Mouse (Mus musculus): ENCODE results near the gene Lce1g. TPM values are rescaled to one million over a fixed set of nuclear protein-coding genes. Genes with fewer than 3 reads are reported as not detected.

Lce1g gene
- polyA plus RNA-seq (2012) = not detected in 2 replicates

DNA sequence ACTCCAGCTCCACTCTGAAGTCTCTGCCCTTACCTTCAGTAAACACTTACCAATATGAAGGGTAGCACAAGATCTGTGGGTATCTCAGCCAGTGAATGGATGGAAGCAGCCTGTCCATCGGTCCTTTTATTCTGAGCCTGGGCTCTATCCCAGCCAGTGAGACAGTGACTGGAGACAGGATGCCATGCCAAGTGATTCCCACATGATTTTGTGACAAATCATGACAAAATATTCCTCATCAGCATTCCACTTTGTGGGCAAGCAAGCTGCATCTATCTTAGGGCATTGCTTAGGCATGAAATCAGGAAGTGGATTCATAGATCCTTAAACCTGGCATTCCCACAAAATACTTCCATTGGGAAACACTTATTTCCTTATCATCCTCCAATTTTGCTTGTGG lies at the start of gene Lce1g:
Gene Lce1g (minus strand): TSS at position 101 of the 400 bp plus-strand sequence.

DNA sequence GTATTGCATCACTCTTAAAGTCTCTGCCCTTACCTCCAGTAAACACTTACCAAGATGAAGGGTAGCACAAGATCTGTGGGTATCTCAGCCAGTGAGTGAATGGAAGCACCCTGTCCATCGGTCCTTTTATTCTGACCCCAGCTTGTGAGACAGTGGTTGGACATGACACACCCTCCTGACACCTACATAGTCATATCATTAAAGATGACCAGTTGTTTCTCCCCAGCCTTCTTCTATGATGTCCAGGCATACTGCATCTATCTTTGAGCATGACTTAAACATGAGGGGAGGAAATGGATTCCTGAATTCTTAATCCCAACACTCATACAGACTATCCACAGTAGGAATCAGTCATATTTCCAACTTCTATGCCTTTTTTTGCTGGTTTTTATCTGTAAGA lies 38.3 kb upstream of the Lce1g start, which contains the start of gene Lce1j:
Gene Lce1j (minus strand): TSS at position 101 of the 400 bp plus-strand sequence.

DNA sequence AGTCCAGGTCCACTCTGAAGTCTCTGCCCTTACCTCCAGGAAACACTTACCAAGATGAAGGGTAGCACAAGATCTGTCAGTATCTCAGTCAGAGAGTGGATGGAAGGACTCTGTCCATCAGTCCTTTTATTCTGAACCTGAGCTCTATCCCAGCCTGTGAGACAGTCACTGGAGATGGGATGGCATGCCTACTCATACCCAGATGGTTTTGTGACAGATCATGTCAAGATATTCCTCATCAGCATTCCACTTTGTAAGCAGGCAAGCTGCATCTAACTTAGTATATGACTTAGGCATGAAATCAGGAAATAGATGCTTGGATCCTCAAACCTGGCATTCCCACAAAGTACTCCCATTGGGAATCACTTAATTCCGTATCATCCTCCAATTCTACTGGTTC lies 26.7 kb upstream of the Lce1g start, which contains the start of gene Lce1i:
Gene Lce1i (minus strand): TSS at position 101 of the 400 bp plus-strand sequence.

DNA sequence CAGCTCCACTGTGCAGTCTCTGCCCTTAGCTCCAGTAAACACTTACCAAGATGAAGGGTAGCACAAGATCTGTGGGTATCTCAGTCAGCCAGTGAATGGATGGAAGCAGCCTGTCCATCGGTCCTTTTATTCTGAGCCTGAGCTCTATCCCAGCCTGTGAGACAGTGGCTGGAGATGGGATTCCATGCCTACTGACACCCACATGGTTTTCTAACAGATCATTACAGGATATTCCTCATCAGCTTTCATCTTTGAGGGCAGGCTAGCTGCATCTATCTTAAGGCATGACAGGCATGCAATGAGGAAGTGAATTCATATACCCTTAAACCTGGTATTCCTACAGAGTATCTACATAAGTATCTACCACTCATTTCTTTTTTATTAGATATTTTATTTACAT lies 12.8 kb upstream of the Lce1g start, which contains the start of gene Lce1h:
Gene Lce1h (minus strand): TSS at position 101 of the 400 bp plus-strand sequence.

DNA sequence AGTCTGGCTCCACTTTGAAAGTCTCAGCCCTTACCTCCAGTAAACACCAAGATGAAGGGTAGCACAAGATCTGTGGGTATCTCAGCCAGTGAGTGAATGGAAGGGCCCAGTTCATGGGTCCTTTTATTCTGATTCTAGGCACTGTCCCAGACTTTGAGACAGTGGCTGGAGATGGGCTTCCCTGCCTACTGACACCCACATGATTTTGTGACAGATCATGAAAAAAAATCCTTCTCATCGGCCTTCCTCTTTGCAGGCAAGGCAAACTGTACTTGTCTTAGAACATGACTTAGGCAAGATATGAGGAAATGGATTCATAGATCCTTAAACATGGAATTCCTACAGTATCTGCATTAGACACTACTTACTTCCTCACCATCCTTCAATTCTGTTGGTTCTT lies 13.1 kb downstream of the Lce1g start, which contains the start of gene Gm38119:
Gene Gm38119 (minus strand): TSS at position 101 of the 400 bp plus-strand sequence.

DNA sequence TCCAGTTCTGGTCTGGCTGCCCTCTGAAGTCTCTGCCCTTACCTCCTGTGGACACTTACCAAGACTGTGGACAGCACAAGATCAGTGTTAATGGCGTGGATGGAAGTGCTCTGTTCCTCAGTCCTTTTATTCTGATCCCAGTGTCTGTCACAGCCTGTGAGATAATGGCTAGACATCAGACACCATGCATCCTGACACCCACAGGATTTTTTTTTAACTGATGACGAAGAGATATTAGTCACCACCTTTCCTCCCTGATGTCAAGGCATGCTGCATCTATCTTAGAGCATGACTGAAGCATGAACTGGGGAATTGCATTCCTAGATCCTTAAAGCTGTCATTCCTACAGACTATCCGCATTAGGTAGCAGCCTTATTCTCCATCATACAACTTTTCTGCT lies 31.9 kb downstream of the Lce1g start, which contains the start of gene Lce1f:
Gene Lce1f (minus strand): TSS at position 101 of the 400 bp plus-strand sequence.

DNA sequence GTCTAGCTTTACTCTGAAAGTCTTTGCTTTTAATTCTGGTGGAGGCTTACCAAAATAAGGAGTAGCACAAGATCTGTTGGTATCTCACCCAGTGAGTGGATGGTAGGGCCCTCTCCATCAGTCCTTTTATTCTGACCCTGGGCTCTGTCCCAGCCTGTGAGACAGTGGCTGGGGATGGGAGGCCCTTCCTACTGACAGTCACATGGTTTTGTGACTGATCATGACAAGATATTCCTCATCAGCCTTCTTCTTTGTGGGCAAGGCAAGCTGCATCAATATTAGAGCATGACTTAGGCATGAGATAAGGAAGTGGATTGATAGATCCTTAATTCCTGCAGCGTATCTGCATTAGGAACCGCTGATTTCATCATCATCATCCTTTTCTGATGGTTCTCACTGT lies 43.2 kb downstream of the Lce1g start, which contains the start of gene Lce1e:
Gene Lce1e (minus strand): TSS at position 101 of the 400 bp plus-strand sequence.

Other genes starting within 250 kb of the Lce1g start
- gene 2310046K23Rik, start 217.8 kb downstream of the Lce1g start, polyA plus RNA-seq (2012) = not detected in 2 replicates
- gene Ivl, start 178.6 kb downstream of the Lce1g start, polyA plus RNA-seq (2012) = 0.04 TPM in 1 of 2 replicates, not detected in the other
- gene Smcp, start 163.3 kb downstream of the Lce1g start, polyA plus RNA-seq (2012) = 0.07 TPM in 1 of 2 replicates, not detected in the other
- gene 2210017I01Rik, start 144.8 kb downstream of the Lce1g start, polyA plus RNA-seq (2012) = not detected in 2 replicates
- gene Lce6a, start 130.7 kb downstream of the Lce1g start, polyA plus RNA-seq (2012) = not detected in 2 replicates
- gene Lce1a1, start 104.0 kb downstream of the Lce1g start, polyA plus RNA-seq (2012) = 0.10 TPM in 1 of 2 replicates, not detected in the other
- not detected in 2 replicates for gene Lce1b, start 95.4 kb downstream of the Lce1g start, polyA plus RNA-seq (2012)
- not detected in 2 replicates for gene Lce1a2, start 82.0 kb downstream of the Lce1g start, polyA plus RNA-seq (2012)
- gene Lce1c, start 73.1 kb downstream of the Lce1g start, polyA plus RNA-seq (2012) = not detected in 2 replicates
- not detected in 2 replicates for gene Lce1d, start 65.1 kb downstream of the Lce1g start, polyA plus RNA-seq (2012)
- not detected in 2 replicates for gene Lce1e, start 43.3 kb downstream of the Lce1g start, polyA plus RNA-seq (2012)
- gene Lce1f, start 32.0 kb downstream of the Lce1g start, polyA plus RNA-seq (2012) = not detected in 2 replicates
- not detected in 2 replicates for gene Gm38119, start 13.2 kb downstream of the Lce1g start, polyA plus RNA-seq (2012)
- not detected in 2 replicates for gene Lce1h, start 12.7 kb upstream of the Lce1g start, polyA plus RNA-seq (2012)
- gene Lce1i, start 26.6 kb upstream of the Lce1g start, polyA plus RNA-seq (2012) = not detected in 2 replicates
- gene Lce1j, start 38.2 kb upstream of the Lce1g start, polyA plus RNA-seq (2012) = not detected in 2 replicates
- gene Lce1k, start 55.6 kb upstream of the Lce1g start, polyA plus RNA-seq (2012) = not detected in 2 replicates
- gene Kprp, start 74.9 kb upstream of the Lce1g start, polyA plus RNA-seq (2012) = not detected in 2 replicates
- gene Lce1l, start 98.9 kb upstream of the Lce1g start, polyA plus RNA-seq (2012) = not detected in 2 replicates
- not detected in 2 replicates for gene 2310050C09Rik, start 117.9 kb upstream of the Lce1g start, polyA plus RNA-seq (2012)
- gene Lce3a, start 173.9 kb upstream of the Lce1g start, polyA plus RNA-seq (2012) = not detected in 2 replicates
- gene Lce3b, start 180.6 kb upstream of the Lce1g start, polyA plus RNA-seq (2012) = not detected in 2 replicates
- not detected in 2 replicates for gene Lce3c, start 192.1 kb upstream of the Lce1g start, polyA plus RNA-seq (2012)
- not detected in 2 replicates for gene Lce3d, start 205.1 kb upstream of the Lce1g start, polyA plus RNA-seq (2012)
- not detected in 2 replicates for gene Lce3e, start 214.7 kb upstream of the Lce1g start, polyA plus RNA-seq (2012)
- not detected in 2 replicates for gene Lce3f, start 239.9 kb upstream of the Lce1g start, polyA plus RNA-seq (2012)